Mouse (Mus musculus) left cerebral cortex, postnatal 4 days (tissue): ENCODE results near the gene Ptges3. TPM values are rescaled to one million over a fixed set of nuclear protein-coding genes. Genes with fewer than 3 reads are reported as not detected.

Source experiments
- DNase-seq: peaks from one replicate; pipeline ENCODE4 v3.0.0-alpha.2; 2022
- intact Hi-C: fragments of 180-260 bp; cut with DNase I; formaldehyde crosslinking; loops from one replicate; pipeline ENCODE4 v1.15.1; 2025
- total RNA-seq, 2 experiments: library from RNA; stranded (reverse); gene quantifications; 2 replicates each; pipeline ENCODE4 v1.2.3; 2021

The Ptges3 gene
- total RNA-seq, 2 experiments from 2014 or later: 179 to 184 TPM

- peak; percentile 42 for DNase-seq
- intact Hi-C loops: loop anchor here (5.0 kb wide), 1 partner anchor 95 kb away; no protein-coding TSS in a partner anchor
Observed at GRCm38 (mm10) chr10:128091564-128092505, 33.1 kb downstream of the Ptges3 start, which contains the start of gene Baz2a. Baz2a (plus strand) TSS chr10:128091577.

GRCm38 (mm10) chr10:128092506-128093495, 34.0 kb downstream of the Ptges3 start:
- intact Hi-C loops: loop anchor here (5.0 kb wide), 1 partner anchor 94 kb away; no protein-coding TSS in a partner anchor
- peak; percentile 77 for DNase-seq

- intact Hi-C loops: loop anchor here (5.0 kb wide), 1 partner anchor 94 kb away; no protein-coding TSS in a partner anchor
- DNase-seq: peak; percentile 65
Observed at GRCm38 (mm10) chr10:128093496-128094294, 34.9 kb downstream of the Ptges3 start.

- DNase-seq: peak; percentile 75
- intact Hi-C loops: loop anchor here (5.0 kb wide), 1 partner anchor 93 kb away; no protein-coding TSS in a partner anchor
Observed at GRCm38 (mm10) chr10:128094340-128094968, 35.7 kb downstream of the Ptges3 start.

GRCm38 (mm10) chr10:128095003-128095636, 36.4 kb downstream of the Ptges3 start:
- no peak for DNase-seq
- intact Hi-C loops: no loop called here

GRCm38 (mm10) chr10:128096313-128096692, 37.5 kb downstream of the Ptges3 start:
- no peak for DNase-seq
- intact Hi-C loops: no loop called here

GRCm38 (mm10) chr10:128096693-128097586, 38.2 kb downstream of the Ptges3 start:
- peak; percentile 92 for DNase-seq
- intact Hi-C loops: no loop called here

- DNase-seq: peak; percentile 82
- intact Hi-C loops: no loop called here
Observed at GRCm38 (mm10) chr10:128097587-128097971, 38.8 kb downstream of the Ptges3 start.

GRCm38 (mm10) chr10:128110103-128110761, 51.5 kb downstream of the Ptges3 start:
- no peak for DNase-seq
- intact Hi-C loops: no loop called here

GRCm38 (mm10) chr10:128111227-128111626, 52.5 kb downstream of the Ptges3 start:
- intact Hi-C loops: no loop called here
- no peak for DNase-seq

- no peak for DNase-seq
- intact Hi-C loops: no loop called here
Observed at GRCm38 (mm10) chr10:128123833-128124232, 65.1 kb downstream of the Ptges3 start.

- intact Hi-C loops: no loop called here
- no peak for DNase-seq
Observed at GRCm38 (mm10) chr10:128124831-128125230, 66.1 kb downstream of the Ptges3 start.

GRCm38 (mm10) chr10:128125951-128126350, 67.2 kb downstream of the Ptges3 start:
- intact Hi-C loops: no loop called here
- no peak for DNase-seq
